Mouse (Mus musculus) CH12.LX (cell line): Measurements from ENCODE around the gene Vps72.
"Not testable (repeated sequence)": the region's sequence is repeated elsewhere in the genome, so short reads cannot be mapped to it uniquely, and the experiment has no call there.

Source experiments
- CHD1 ChIP-seq: IDR thresholded peaks from 2 replicates; pipeline ENCODE4 v1.6.1; 2012; ENCODE audit warnings: low read depth, low read length, improper control_type of control experiment, inconsistent platforms
- E2F4 ChIP-seq: IDR thresholded peaks from 2 replicates; pipeline ENCODE4 v1.6.1; 2011; ENCODE audit warnings: low read depth, low read length, improper control_type of control experiment; ENCODE audit not compliant: insufficient replicate concordance
- ELF1 ChIP-seq: IDR thresholded peaks from 2 replicates; pipeline ENCODE4 v1.6.1; 2014; ENCODE audit warnings: low read depth, mild to moderate bottlenecking, inconsistent platforms, low read length, improper control_type of control experiment
- EP300 ChIP-seq: IDR thresholded peaks from 2 replicates; pipeline ENCODE4 v1.6.1; 2011; ENCODE audit warnings: low read length, improper control_type of control experiment
- GABPA ChIP-seq: IDR thresholded peaks from 2 replicates; pipeline ENCODE4 v1.6.1; 2012; ENCODE audit warnings: low read depth, low read length, improper control_type of control experiment, inconsistent platforms; ENCODE audit not compliant: insufficient replicate concordance
- KAT2A ChIP-seq: IDR thresholded peaks from 2 replicates; pipeline ENCODE4 v1.6.1; 2012; ENCODE audit warnings: low read length, improper control_type of control experiment, inconsistent platforms; ENCODE audit not compliant: insufficient replicate concordance
- PAX5 ChIP-seq: IDR thresholded peaks from 2 replicates; pipeline ENCODE4 v1.6.1; 2012; ENCODE audit warnings: low read length, inconsistent platforms, mixed read lengths
- POLR2A ChIP-seq: IDR thresholded peaks from 2 replicates; pipeline ENCODE4 v1.6.1; 2011; ENCODE audit warnings: low read depth, mild to moderate bottlenecking, improper control_type of control experiment, low read length
- ZNF384 ChIP-seq: IDR thresholded peaks from 2 replicates; pipeline ENCODE4 v1.6.1; 2012; ENCODE audit warnings: low read depth, low read length, improper control_type of control experiment, inconsistent platforms

GRCm38 (mm10) chr3:95134133-95134532, 23.3 kb downstream of the Vps72 start:
- not testable (repeated sequence) for TF ChIP-seq EP300, PAX5, ELF1, ZNF384, POLR2A, KAT2A, E2F4, CHD1, GABPA
